Mouse (Mus musculus) layer of hippocampus, adult 18-20 months (tissue): ENCODE results near the gene Adnp. TPM values are rescaled to one million over a fixed set of nuclear protein-coding genes. Genes with fewer than 3 reads are reported as not detected.

Source experiments
- DNase-seq, 2 experiments: peaks; one replicate each; pipeline ENCODE4 v3.0.0; 2022; ENCODE audit warnings: low spot score in 2 of 2
- long read RNA-seq: library from polyadenylated mRNA; stranded (forward); transcript quantifications from one replicate; pipeline ENCODE4 v2.0.0, GENCODE M21; 2021
- total RNA-seq, 2 experiments: library from RNA; stranded (reverse); gene quantifications; 2 replicates each; pipeline ENCODE4 v1.2.3; 2021

The Adnp gene
- 10 to 100 TPM; 82.7 to 90.3 TPM for total RNA-seq
- long read RNA-seq, full-length matches to known transcripts: 5 of 5 reads
- long read RNA-seq, partial matches to known transcripts: 0 of 5 reads
- long read RNA-seq, other reads (novel, unspliced or antisense): 0 of 5 reads

DNA sequence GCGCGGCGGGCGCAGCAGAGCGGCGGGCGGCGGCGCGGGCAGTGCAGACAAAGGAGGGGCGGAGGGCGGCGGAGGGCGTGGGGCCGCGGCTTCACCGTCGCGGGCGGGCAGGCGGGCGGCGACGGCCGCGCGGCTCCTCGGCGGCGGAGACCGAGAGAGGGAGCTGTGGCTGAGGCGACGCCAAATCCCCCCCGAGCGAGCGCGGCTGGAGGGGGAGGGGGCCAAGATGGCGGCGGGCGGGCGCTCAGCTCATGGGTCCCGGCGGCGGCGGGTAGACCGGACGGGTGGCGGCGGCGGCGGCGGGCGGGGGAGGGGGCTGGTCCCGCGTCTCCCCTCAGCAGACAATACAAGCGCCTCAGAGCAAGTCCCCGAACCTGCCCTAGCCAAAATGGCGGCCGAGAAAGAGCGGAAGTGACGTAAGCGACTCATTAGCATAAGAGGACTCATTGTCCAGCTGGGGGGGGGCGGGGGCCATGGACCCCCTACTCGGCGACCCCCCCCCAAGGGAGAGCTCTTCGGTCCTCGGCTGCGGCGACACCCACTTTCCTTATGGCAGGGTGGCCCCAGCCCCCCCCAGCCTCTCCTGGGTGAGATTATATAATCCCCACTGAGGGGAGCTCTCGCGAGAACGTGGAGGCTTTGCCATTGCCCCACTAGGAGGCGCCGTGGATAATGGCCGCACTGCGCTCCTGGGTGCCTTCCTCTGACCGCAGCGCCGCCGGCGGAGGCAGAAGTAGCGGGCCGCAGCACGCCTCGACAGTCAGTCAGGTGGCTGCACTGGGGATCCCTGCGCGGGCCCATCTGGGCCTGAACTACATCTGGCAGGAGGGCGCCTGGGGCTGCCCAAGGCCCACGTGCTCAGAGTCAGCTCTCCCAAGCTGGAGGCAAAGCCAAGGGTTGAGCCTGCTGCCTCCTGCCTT is at the start of gene Adnp:
Adnp (minus strand) TSS at position 388 of the 920 bp plus-strand sequence.
- peak; percentile 90 to 96 for DNase-seq

DNA sequence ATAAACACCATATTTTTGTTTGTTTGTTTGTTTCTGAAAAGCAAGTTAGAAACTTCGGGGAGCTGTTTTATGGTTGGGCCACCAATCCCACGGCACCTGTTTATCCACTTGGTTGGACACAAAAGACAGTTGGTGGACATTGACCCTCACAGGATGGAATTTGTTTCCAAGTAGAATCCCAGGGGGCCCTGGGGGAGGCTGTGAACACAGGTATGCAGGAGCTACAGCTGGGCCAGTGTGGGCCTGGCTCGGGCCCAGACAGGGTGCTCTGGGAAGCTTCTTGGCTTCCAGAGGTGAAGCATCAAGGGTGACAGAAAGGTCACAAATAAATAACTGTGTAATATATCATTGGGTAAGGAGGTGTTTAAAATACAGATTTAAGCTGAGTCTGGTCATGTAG is 49.6 kb upstream of the Adnp start:
- no peak for DNase-seq

DNA sequence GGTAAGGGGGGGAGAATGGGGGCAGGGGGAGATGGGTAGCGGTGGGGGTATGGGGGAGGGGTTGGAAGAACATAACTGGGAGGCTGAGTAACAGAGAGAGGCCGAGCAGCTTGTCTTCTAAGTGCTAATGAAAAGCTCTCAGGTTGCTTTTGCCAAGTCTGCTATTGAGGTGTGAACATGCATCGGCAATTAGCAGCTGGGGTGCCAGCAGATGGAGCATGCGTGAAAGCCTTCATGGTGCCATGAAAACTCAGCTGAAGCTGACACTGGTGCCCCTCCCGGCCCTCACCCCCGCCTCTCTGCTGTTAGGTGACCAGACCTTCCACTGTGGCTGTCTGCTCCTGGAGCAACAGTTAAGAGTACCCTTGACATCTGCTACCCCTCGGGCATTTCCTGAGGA is 46.9 kb upstream of the Adnp start:
- DNase-seq: no peak

DNA sequence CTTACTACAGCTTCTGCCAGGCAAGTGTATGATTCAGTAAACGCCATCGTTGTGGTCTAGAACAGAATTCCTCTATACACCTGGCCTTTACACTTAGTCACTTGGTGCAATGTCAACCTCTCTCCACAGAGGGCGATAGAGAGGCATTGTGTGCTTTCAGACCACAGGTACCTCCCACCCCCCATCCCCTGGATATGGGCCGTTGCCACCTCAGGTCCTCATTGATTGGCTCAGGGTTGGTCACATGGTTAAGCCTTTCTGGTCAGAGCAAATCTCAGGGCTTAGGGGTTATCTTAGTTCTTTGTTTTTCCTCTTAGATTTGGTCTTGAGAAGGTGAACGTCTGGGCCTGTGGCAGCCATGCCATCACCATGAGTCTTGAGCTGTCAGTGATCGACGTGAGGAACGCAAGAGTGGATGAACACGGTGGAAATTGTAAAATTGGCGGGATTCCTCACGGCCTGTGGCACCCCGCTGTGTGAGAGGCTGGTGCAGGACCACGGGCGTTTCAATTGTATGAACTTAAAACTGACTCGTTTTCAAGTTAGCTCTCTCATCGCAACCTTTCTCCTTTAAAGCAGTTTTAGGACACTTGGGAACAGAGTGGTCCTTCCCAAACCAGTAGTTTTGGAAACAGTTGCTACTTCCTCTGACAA is 45.9 kb upstream of the Adnp start:
- DNase-seq: no peak

DNA sequence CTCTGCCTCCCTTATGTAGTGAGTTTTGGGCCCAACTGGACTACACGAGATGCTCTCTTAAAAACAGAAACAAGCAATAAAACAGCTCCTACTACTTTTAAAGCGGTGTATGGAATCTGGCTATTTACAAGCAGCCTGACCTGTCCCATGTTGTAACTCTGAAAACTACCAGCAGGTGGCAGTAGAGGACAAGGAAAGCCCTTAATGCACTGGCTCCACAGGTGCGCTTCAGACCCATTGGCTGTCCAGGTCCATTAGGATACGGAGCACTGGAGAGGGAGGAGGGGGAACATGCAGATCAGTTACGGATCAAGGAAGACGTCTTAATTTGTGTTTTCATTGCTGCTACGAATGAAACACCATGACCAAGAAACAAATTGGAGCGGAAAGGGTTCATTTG is 43.4 kb upstream of the Adnp start:
- DNase-seq: peak; percentile 71 to 94

DNA sequence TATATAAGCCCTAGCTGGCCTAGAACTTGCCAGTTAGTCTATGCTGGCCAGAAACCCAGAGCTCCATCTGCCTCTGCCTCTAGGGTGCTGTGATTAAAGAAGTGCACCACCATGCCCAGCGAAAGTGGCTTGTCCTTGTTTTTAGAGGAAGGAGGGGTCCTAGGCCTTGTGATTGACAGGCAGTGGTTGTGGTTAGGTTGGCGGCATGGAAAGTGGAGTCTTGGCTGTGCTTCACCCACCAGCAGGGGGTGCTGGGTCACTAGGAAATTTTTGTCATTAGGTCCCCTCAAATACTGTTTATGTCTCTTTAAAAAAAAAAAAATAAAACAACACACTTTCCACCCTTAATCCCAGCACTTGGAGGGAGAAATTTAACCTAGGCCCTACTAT is 41.9 kb upstream of the Adnp start:
- DNase-seq: no peak

DNA sequence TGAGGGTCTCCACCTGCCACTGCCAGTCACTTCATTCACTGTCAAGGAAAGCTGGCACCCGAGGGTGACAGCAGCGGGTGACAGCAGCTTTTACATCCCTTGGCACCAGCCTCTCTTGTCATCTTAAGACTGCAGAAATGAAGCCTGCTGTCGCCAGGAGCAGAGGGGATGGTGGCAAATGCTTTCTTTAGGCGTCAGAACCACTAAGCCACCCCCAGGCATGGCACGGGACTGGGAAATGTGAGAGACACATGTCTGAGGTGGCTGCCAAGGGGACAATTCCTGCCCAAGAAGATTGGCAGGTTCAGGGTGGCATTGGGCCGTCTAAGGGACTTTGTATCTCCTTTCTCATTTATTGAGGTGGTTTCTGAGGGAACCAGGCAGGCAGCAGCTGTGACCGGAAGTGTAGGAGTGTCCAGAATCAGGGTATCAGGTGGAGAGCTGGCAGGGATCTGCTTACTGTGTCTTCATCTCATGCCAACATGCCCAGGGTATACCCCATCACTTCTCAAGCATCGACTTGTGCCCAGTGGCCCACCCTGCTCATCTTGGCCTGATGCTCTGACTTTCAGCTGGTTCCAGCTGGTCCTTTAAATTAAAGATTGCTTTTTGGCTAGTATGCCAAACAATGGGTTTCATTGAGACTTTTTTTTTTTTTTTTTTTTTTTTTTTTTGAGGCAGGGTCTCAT is 41.4 kb upstream of the Adnp start:
- DNase-seq: no peak

DNA sequence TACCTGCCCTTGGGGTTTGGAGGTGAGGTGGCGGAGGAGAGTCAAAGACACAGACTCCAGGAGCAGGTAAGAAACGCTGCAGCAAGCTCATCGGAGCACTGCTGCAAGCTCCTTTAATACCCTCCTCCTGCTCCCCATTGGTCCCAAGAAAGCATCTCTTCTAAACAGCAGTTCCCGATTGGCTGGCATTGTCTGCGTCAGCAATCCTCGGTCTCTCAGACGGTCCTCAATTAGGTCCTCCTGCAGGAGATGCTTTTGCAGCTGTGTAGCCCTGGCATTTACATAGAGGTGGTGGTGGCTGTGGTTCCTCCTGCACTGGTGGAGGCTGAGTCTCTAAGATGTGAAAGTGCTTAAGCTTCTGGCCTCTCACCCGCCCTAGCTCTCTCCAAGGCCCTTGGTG is 38.7 kb upstream of the Adnp start:
- DNase-seq: no peak

DNA sequence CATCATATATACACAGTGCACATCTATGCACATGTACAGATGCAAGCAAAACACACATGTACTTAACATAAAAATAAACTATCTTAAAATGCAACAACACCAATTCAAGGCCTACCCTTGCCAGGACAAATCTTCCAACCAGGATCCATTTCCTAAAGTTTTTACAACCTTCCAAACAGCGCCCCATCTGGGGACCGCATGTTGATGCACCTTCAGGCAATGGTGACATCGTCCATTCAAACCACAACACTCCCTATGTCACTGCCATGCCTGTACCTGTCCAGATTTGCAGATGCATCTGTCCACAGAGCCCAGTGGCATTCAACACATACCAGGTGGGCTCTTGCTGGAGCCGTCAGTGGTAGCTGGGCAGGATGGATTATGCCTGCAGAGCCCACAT is 36.4 kb upstream of the Adnp start:
- no peak for DNase-seq

DNA sequence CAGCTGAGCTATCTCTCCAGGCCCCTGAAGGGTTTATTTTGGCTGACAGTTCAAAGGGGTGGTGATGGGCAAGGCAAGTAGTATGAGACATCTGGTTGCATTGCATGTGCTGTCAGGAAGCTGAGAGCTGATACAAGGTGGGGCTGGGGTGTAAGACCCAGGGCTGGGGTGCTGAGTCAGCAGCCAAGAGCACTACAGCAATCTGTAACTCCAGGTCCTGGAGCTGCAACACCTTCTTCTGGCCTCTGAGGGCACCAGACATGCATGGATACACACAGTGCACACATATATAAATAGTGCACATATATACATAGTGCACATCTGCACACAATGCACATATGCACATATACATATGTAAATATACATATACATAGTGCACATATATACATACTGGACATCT is 35.9 kb upstream of the Adnp start:
- no peak for DNase-seq

DNA sequence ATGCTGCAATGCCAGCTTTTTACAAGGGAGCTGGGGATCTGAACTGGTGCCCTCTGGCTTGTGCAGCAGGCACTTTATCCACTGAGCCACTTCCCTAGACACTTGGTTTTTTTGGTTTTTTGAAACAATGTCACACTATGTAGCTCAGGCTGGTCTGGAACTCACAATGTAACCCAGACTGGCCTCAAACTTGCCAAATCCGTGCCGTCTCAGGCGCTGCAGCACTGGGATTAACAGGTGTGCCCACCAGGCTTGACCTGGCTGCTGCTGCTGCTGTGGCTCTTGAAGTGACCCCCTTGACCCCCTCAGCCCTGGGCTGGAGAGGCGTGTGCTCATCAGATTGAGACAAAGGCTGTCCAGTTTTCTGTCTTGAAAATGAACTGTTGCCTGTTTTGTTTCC is 31.4 kb upstream of the Adnp start:
- no peak for DNase-seq

DNA sequence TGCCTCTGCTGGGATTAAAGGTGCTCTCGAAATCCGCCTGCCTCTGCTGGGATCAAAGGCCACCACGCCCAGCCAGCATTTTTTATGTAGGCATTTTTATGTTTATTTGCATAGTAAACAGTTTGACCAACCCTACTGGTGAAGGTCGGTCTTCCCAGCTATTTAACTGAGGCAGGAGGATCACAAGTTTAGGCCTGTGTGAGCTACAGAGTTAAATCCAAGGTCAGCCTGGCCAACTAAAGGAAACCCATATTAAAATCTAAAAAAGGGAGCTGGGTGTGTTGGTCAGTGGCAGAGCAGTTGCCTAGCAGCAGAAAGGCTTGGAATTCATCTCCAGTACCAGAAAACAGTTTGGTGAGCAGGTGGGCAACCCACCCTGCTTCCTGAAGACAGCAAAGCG is 26.4 kb upstream of the Adnp start:
- no peak for DNase-seq

DNA sequence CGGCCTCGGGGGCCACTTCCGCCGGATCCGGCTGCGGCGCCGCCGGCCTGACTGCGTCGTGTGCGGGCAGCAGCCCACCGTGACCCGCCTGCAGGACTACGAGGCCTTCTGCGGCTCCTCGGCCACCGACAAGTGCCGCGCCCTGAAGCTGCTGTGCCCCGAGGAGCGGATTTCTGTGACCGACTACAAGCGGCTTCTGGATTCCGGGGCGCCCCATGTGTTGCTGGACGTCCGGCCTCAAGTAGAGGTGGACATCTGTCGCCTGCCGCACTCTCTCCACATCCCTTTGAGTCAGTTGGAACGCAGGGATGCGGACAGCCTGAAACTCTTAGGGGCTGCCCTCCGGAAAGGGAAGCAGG is 24.5 kb upstream of the Adnp start:
- no peak for DNase-seq

DNA sequence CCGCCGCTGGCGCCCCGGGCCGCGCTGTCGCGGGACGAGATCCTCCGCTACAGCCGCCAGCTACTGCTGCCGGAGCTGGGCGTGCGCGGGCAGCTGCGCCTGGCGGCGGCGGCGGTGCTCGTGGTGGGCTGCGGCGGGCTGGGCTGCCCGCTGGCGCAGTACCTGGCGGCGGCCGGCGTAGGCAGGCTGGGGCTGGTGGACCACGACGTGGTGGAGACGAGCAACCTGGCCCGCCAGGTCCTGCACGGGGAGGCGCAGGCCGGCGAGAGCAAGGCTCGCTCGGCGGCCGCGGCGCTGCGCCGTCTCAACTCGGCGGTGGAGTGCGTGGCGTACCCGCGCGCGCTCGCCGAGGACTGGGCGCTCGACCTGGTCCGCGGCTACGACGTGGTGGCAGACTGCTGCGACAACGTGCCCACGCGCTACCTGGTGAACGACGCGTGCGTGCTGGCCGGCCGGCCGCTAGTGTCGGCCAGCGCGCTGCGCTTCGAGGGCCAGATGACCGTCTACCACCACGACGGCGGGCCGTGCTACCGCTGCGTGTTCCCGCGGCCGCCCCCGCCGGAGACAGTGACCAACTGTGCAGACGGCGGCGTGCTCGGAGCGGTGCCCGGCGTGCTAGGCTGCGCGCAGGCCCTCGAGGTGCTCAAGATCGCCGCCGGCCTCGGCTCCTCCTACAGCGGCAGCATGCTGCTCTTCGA is 24.0 kb upstream of the Adnp start:
- no peak for DNase-seq

DNA sequence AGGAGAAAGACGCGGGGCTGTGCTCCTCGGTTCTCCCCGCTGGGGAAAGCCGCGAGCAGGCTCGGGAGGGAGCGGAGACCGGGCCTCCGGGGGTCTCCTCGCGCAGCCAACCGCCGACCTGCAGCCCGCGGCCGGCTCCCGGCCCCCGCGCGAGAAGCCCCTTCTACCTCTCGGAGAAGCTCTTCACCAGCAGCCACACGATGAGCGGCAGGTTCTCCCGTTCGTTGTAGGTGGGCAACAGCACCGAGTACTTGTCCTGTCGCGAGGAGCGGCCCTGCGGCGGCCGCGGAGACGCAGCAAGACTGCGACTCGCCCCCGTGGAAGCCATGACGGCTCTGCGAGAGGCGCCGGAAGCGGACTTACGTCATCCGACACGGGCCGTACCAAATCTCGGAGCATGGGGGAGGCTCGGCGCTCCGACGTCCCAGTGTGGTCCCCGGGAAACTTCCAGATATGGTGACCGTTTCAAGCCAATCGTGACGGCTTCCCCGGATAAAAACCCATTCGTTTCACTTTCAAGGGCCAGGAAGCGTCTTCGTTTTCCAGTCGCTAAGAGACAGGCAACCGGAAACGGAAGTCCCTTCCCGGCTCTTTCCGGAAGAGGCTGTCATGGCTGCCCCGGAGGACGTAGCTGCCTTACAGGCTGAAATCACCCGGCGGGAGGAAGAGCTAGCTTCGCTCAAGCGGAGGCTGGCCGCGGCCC is 23.3 kb upstream of the Adnp start, which contains the start of the genes Gm20716, Dpm1 and Mocs3:
Gm20716 (minus strand) TSS at position 339 of the 703 bp plus-strand sequence.
Dpm1 (minus strand) TSS at position 566 of the 703 bp plus-strand sequence.
Mocs3 (plus strand) TSS at position 597 of the 703 bp plus-strand sequence.
- DNase-seq: peak; percentile 89 to 93

DNA sequence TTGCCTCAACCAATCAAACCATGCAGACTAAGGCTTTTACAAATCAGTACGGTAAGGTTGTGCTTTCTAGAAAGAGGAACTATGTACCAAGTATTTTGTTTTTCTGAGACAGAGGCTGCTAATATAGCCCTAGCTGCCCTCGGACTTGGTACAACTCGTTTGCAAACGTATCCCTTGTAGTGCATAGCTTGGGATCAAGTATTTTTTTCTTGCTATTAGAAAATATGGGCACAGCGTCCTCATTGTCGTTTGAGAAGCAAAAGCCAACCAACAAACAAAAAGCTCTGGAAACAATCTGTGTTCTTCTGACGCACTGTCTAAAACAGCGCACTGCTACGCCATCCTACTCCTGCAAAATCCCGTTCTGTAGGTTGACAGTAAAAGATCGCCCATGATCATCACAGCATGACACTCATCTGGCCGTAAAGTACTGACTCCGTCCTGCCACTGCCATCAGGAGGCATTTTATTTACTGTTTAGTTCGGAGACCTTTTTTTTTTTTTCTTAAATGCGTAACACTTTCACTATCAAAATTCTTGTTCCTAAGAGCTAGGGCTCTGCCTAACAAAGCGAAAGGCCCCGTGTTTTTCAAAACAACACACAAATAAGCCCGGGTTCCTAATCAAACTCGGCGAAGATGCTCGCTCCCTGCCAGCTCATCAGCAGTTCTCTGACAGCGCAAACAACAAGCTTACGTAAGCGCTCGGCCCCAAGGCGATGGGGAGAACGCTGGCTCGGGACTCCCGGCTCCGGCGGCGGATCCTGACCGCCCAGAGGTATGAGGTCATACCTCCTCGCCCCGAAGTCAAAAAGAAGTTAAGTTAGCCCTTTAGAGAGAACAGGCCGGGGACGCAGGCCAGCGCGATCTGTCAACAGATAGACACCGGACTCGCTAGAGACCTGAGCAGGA is 22.5 kb upstream of the Adnp start:
- DNase-seq: peak; percentile 35 to 65

DNA sequence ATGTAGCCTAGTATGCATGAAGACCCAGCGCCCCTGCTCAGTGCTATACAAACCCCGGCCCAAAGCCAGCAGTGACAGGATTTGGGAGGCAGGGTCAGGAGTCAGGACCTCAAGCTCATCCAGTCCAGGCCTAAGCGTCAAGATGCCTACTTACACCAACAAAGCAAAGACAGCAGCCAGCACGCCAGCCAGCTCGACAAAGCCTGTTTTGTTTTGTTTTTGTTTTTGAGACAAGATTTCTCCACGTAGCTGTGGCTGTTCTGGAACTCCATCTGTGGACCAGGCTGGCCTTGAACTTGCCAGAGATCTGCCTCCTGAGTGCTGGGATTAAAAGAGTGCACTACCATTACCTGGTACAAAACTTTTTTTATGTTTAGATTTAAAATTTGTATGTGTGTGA is 16.4 kb upstream of the Adnp start:
- no peak for DNase-seq

DNA sequence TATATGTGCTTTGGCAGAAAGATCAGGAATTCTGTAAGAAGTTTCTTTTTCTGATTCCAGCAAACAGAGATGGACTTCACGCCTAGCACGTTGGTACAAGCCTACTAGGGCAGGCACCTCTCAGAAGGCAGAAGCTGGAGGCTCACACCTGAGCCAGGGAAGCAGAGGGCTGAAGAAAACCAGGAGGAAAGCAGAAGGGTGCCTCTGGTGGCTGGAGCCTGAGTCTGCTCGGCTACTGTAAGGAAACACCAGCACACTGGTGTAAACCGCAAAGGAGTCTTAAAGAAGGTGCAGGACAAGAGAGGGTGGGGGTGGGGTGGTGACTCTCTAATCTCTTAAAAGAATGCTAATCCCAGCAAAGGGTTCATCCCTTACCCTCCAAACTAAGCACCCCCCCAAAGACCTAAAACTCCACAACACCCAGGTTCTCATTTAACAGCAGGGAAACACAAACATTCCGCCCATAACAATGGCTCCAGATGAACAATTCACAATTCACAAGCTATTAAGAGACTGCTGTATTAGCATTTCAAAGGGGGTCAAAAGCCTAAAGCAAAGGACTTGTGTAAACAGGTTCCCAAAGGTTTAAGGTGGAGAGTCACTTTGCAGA is 7.0 kb upstream of the Adnp start:
- DNase-seq: no peak

DNA sequence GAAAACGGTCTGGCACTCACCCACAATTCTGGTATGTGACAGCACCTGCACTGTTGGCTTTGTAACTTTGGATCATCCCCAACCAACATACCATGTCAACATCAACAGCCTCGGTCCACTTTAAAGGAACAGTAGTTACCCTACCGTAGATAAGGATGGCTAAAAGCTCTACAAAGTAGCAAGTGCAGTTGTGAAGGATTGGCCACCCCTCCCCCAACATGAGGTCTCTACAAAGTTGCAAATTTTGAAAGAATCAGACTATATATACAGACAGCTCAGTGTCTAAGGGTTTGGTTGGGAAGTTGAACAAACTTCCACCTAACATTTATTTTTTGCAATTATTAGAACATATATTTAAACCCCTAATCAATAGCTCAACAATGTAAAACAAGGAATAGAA is 971 bp upstream of the Adnp start:
- no peak for DNase-seq
